Mouse (Mus musculus) liver, embryonic 14.5 days (tissue): ENCODE data around the gene Cdhr1.

Source experiments
- CTCF ChIP-seq: IDR thresholded peaks from 2 replicates; pipeline ENCODE4 v1.5.1; 2016; ENCODE audit warnings: antibody characterized with exemption, low read depth, control low read depth
- EP300 ChIP-seq: IDR thresholded peaks from 2 replicates; pipeline ENCODE4 v1.6.1; 2016; ENCODE audit warnings: antibody characterized with exemption, low read depth

DNA sequence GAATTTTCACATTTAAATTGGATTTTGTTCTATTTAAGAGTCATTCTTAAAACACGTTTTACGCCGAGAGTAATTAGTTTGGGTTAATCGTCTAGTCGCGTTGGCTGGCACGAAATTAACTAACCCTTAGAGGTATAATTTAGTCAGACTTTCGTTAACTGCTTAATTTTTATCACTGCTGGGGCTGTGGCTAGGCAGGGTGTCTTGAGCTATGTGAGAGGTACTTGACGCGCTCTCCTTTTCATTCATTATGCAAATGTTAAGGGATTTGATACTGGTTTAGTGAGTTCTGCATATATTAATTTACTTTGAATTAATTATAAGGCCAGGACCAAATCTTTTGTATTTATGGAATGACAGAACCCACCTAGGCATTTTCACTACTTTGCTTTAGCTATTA is 37.5 kb upstream of the Cdhr1 start:
- TF ChIP-seq EP300 = no peak
- TF ChIP-seq CTCF = no peak
